Mouse (Mus musculus) liver, adult 2 months (tissue): ENCODE results near the gene Nmi. TPM values are rescaled to one million over a fixed set of nuclear protein-coding genes. Genes with fewer than 3 reads are reported as not detected.

Experiments
- DNase-seq: peaks from one replicate; pipeline ENCODE4 v3.0.0-alpha.2; 2011; ENCODE audit warnings: low read depth, low spot score; ENCODE audit errors: extremely low read depth
- H3K27ac ChIP-seq: fragments of 200-500 bp; replicated peaks from 2 replicates; pipeline ENCODE4 v1.5.1; 2012; ENCODE audit warnings: low read depth, mild to moderate bottlenecking, control low read depth, inconsistent platforms, low read length; ENCODE audit not compliant: insufficient read depth
- H3K27me3 ChIP-seq: fragments of 200-500 bp; 2 replicates; pipeline ENCODE4 v1.6.1; 2012; ENCODE audit warnings: mild to moderate bottlenecking, moderate library complexity, low read length, inconsistent platforms; ENCODE audit not compliant: control insufficient read depth, insufficient read depth
- H3K36me3 ChIP-seq: fragments of 200-500 bp; 2 replicates; pipeline ENCODE4 v1.6.1; 2012; ENCODE audit warnings: low read length, inconsistent platforms; ENCODE audit not compliant: control insufficient read depth, insufficient read depth
- H3K4me1 ChIP-seq: fragments of 200-500 bp; 2 replicates; pipeline ENCODE4 v1.6.1; 2011; ENCODE audit warnings: low read length; ENCODE audit not compliant: control insufficient read depth, insufficient read depth
- H3K4me3 ChIP-seq: fragments of 200-500 bp; 2 replicates; pipeline ENCODE4 v1.5.1; 2011; ENCODE audit warnings: low read depth, mild to moderate bottlenecking, control low read depth, low read length, moderate library complexity; ENCODE audit not compliant: insufficient read depth
- H3K79me2 ChIP-seq: fragments of 200-500 bp; 2 replicates; pipeline ENCODE4 v1.6.1; 2012; ENCODE audit warnings: inconsistent platforms, mild to moderate bottlenecking, low read length, moderate library complexity; ENCODE audit not compliant: control insufficient read depth, insufficient read depth
- H3K9ac ChIP-seq: fragments of 200-500 bp; 2 replicates; pipeline ENCODE4 v1.6.1; 2012; ENCODE audit warnings: low read depth, mild to moderate bottlenecking, control low read depth, inconsistent platforms, low read length
- CTCF ChIP-seq: fragments of 200-500 bp; IDR thresholded peaks from 2 replicates; pipeline ENCODE4 v1.5.1; 2011; ENCODE audit warnings: low read depth, low read length, control low read depth
- POLR2A ChIP-seq: fragments of 200-500 bp; IDR thresholded peaks from 2 replicates; pipeline ENCODE4 v1.6.1; 2011; ENCODE audit warnings: low read length, control low read depth; ENCODE audit not compliant: insufficient read depth; ENCODE audit errors: extremely low read depth
- WGBS: fragments of 180-500 bp; shearing (Covaris S2); methylation state at CpG from one replicate; pipeline ENCODE4 v1.1.7; 2018; 5-methylcytosine and 5-hydroxymethylcytosine counted together
- polyA plus RNA-seq: library from polyadenylated mRNA; depleted of rRNA; stranded (reverse); fragments of >200 nt; gene quantifications from 2 replicates; pipeline ENCODE4 v1.2.3, GENCODE M21; 2012
- total RNA-seq: library from RNA; depleted of rRNA; stranded (reverse); fragments of >200 nt; gene quantifications from 2 replicates; pipeline ENCODE4 v1.2.3, GENCODE M21; 2014

Gene Nmi
- total and polyA plus RNA-seq, 2 experiments: 5.9 to 54.2 TPM

- WGBS: 70% methylated on average over 3 of the region's 3 CpGs
- H3K27me3 ChIP-seq: no peaks in the 10 kb centered on the region
- no peaks in the 10 kb centered on the region for H3K36me3 ChIP-seq
- TF ChIP-seq POLR2A: no peak
- no peaks in the 10 kb centered on the region for H3K79me2 ChIP-seq
- no peak for DNase-seq
- no peak overlapping the region for H3K4me3 ChIP-seq
- no peak overlapping the region for H3K9ac ChIP-seq
- no peak overlapping the region for H3K27ac ChIP-seq
- H3K4me1 ChIP-seq: peaks cover 2% of the 10 kb centered on the region; the same call in 1 of the 2 replicates
Observed at GRCm38 (mm10) chr2:51938750-51939149, 34.5 kb downstream of the Nmi start.

- WGBS: 78% methylated on average over 6 of the region's 6 CpGs
- Histone ChIP-seq H3K27ac (no peak overlapping the region), H3K4me1 (peaks cover 2% of the 10 kb centered on the region; the same call in 1 of the 2 replicates)
Observed at GRCm38 (mm10) chr2:51937004-51937403, 36.3 kb downstream of the Nmi start.

GRCm38 (mm10) chr2:51936585-51936984 lies 36.7 kb downstream of the Nmi start:
- Histone ChIP-seq H3K36me3 (no peaks in the 10 kb centered on the region), H3K4me1 (peaks cover 2% of the 10 kb centered on the region; the same call in 1 of the 2 replicates), H3K4me3 (no peak overlapping the region), H3K27ac (no peak overlapping the region), H3K27me3 (no peaks in the 10 kb centered on the region), H3K79me2 (no peaks in the 10 kb centered on the region), H3K9ac (no peak overlapping the region)
- DNase-seq: no peak
- TF ChIP-seq POLR2A (no peak), CTCF (no peak)
- 81% methylated on average over 3 of the region's 3 CpGs for WGBS

More at GRCm38 (mm10) chr2:51937004-51937403, 36.3 kb downstream of the Nmi start:
- DNase-seq: no peak
- no peaks in the 10 kb centered on the region for H3K79me2 ChIP-seq
- H3K36me3 ChIP-seq: no peaks in the 10 kb centered on the region
- H3K9ac ChIP-seq: no peak overlapping the region
- TF ChIP-seq POLR2A (no peak), CTCF (no peak)
- no peak overlapping the region for H3K4me3 ChIP-seq
- no peaks in the 10 kb centered on the region for H3K27me3 ChIP-seq

- Histone ChIP-seq H3K4me1 (peaks cover 2% of the 10 kb centered on the region; the same call in 1 of the 2 replicates), H3K9ac (no peak overlapping the region), H3K27ac (no peak overlapping the region), H3K27me3 (no peaks in the 10 kb centered on the region), H3K79me2 (no peaks in the 10 kb centered on the region), H3K36me3 (no peaks in the 10 kb centered on the region), H3K4me3 (no peak overlapping the region)
- TF ChIP-seq CTCF: no peak
- no peak for TF ChIP-seq POLR2A
- peak; percentile 70 for DNase-seq
- WGBS: 81% methylated on average over 7 of the region's 7 CpGs
Observed at GRCm38 (mm10) chr2:51935921-51936320, 37.4 kb downstream of the Nmi start.

GRCm38 (mm10) chr2:51934574-51935334 lies 38.5 kb downstream of the Nmi start, which contains the start of gene Rbm43:
Gene Rbm43, minus strand, starts transcription at chr2:51935163.
- no peaks in the 10 kb centered on the region for H3K79me2 ChIP-seq
- TF ChIP-seq POLR2A (no peak), CTCF (peak; percentile 29; the same call in 1 of the 2 replicates)
- no peak within 1 kb of the TSS; the same call in 1 of the 2 replicates for H3K27ac ChIP-seq
- peaks cover 2% of the 10 kb centered on the region; the same call in 1 of the 2 replicates for H3K4me1 ChIP-seq
- peak within 1 kb of the TSS; percentile 79 for H3K9ac ChIP-seq
- peak within 1 kb of the TSS; percentile 90 for H3K4me3 ChIP-seq
- H3K27me3 ChIP-seq: no peaks in the 10 kb centered on the region
- under 1% methylated on average over 48 of the region's 48 CpGs for WGBS
- H3K36me3 ChIP-seq: 0 out of 2 replicates have a peak, but pooled peaks cover 2% of the 10 kb centered on the region
- peak; percentile 72 for DNase-seq
